Mouse (Mus musculus) lung, postnatal 36 days (tissue): ENCODE measurements around the gene Arhgef38.

Experiments used
- DNase-seq: peaks from one replicate; pipeline ENCODE4 v3.0.0; 2022; ENCODE audit warnings: mixed read lengths

Arhgef38 gene

DNA sequence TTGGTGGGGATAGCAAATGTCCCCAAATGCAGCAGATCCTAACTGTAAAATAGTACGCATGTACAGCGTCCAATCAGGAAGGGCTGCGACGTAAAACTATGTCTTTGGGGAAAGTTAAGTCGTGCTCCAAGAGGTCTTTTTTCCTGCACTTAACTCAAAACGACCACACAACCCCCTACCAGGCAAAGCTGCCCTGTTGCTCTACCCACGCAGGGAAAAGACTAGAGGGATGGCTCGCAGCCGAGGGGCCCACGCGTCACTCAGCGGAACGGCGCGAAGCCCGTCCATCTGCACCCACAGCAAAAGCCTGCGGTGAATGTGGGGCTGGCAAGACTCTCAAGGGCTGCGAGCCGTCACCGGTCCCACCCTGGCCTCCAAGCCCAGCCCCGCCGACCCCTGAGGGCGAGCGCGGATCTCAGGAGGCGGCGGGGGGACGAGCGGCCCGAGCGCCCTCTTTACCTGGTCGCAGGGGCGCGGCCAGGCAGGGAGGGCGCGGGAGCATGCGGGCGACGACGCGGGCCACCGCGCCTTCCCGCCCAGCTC lies 143.6 kb downstream of the Arhgef38 start:
- peak; percentile 19 for DNase-seq

GRCm38 (mm10) chr3:133090247-133091120 lies 144.3 kb downstream of the Arhgef38 start:
- DNase-seq: no peak

DNA sequence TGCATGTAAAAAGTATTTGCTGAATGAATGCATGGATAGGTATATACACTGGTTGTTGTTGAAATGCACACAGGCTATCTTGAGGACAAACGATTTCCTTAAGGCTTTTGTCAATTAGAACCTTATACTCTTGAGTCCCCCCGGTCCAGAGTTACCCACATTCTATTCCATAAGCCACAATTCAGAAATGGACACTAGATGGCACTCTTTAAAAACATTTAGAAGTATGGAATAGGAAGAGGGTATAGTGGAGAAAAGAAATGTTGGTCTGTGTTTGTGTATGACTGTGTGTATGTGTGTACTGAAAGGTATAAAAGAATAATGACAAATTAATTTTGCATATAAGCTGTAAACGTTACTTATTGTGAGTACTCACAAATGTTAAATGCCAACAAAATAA lies 148.9 kb downstream of the Arhgef38 start:
- DNase-seq: peak; percentile 66

- peak; percentile 28 for DNase-seq
Observed at GRCm38 (mm10) chr3:133082736-133083135, 152.0 kb downstream of the Arhgef38 start.

DNA sequence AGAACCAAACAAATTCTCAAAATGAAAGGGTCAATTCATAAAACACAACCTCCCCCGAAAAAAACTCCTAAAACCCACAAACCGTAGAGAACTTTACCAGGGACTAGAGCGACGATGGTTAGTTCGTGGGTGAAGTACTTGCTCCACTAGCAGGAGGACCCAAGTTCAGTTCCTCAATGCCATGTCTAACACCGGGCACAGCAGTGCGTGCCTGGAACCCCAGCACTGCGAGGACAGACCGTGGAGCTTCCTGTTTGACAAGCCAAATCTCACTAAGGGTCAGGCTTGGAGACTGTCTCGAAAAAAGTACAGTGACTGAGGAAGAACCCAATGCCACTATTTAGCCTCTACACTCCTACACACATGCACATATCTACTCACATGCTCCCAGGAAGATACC lies 159.2 kb downstream of the Arhgef38 start:
- DNase-seq: no peak
